Mouse (Mus musculus) heart, embryonic 11.5 days (tissue): ENCODE results near the gene Ms4a4a. TPM values are rescaled to one million over a fixed set of nuclear protein-coding genes. Genes with fewer than 3 reads are reported as not detected.

Source experiments
- ATAC-seq: fragments of 200-750 bp; cut with Nextera tagmentation; replicated peaks from 2 replicates; pipeline ENCODE4 v1.8.0; 2017; ENCODE audit warnings: moderate library complexity; ENCODE audit not compliant: insufficient number of reproducible peaks, low FRiP score, low TSS enrichment
- H3K27ac ChIP-seq: fragments of 300-500 bp; sonication (generic); 2 replicates; pipeline ENCODE4 v1.5.1; 2014; ENCODE audit warnings: mild to moderate bottlenecking, low read depth, low read length
- H3K27me3 ChIP-seq: fragments of 300-500 bp; sonication (generic); 2 replicates; pipeline ENCODE4 v1.6.1; 2014; ENCODE audit warnings: mild to moderate bottlenecking, low read length, mixed read lengths; ENCODE audit not compliant: control insufficient read depth, insufficient read depth
- H3K36me3 ChIP-seq: fragments of 300-500 bp; sonication (generic); 2 replicates; pipeline ENCODE4 v1.6.1; 2014; ENCODE audit warnings: mild to moderate bottlenecking, low read length, moderate library complexity, mixed read lengths; ENCODE audit not compliant: control insufficient read depth, insufficient read depth
- H3K4me1 ChIP-seq: fragments of 300-500 bp; sonication (generic); 2 replicates; pipeline ENCODE4 v1.6.1; 2014; ENCODE audit warnings: low read length; ENCODE audit not compliant: control insufficient read depth, insufficient read depth
- H3K4me2 ChIP-seq: fragments of 300-500 bp; sonication (generic); 2 replicates; pipeline ENCODE4 v1.6.1; 2014; ENCODE audit warnings: mild to moderate bottlenecking, moderate library complexity
- H3K4me3 ChIP-seq: fragments of 300-500 bp; sonication (generic); 2 replicates; pipeline ENCODE4 v1.5.1; 2014; ENCODE audit warnings: low read depth, low read length
- H3K9ac ChIP-seq: fragments of 300-500 bp; sonication (generic); 2 replicates; pipeline ENCODE4 v1.6.1; 2014; ENCODE audit warnings: mild to moderate bottlenecking, low read depth, low read length, moderate library complexity
- H3K9me3 ChIP-seq: fragments of 300-500 bp; sonication (generic); replicated peaks from 2 replicates; pipeline ENCODE4 v1.6.1; 2016; ENCODE audit warnings: low read length; ENCODE audit not compliant: control insufficient read depth
- WGBS: fragments of 180-500 bp; shearing (Covaris S2); extraction: QIAGEN DNeasy Blood & Tissue Kit; methylation state at CpG from one replicate; pipeline ENCODE4 v1.1.7; 2014; ENCODE audit not compliant: insufficient replicate concordance; 5-methylcytosine and 5-hydroxymethylcytosine counted together
- polyA plus RNA-seq: library from polyadenylated mRNA; unstranded; fragments of >200 nt; fragmentation: Nextera tagmentation; extraction: Ambion mirVana; gene quantifications from 2 replicates; pipeline ENCODE4 v1.2.1, GENCODE M21; 2014

Ms4a4a gene
- polyA plus RNA-seq, 1 experiment from 2014 or later: 1.0 TPM

DNA sequence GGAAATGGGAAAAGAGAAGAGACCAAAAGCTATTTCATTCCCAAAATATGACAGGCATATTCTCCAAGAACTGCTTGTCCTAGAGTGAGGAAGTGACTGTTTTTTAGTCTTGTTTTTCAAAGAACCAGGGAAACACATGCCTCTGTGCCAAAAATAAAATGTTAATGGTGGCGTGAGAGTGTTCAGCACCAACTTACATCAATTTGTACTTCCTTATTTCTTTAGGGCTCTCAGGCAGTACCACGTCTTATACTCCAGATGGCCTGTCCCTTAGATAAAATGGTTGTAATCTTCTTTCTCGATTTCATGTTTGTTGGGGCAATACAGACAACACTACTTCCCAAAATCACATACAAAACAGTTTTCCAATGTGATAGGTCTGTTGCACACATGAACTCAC is 7.0 kb upstream of the Ms4a4a start:
- no peaks in the 10 kb centered on the region for H3K27me3 ChIP-seq
- H3K9me3 ChIP-seq: no peaks in the 10 kb centered on the region
- H3K9ac ChIP-seq: no peak overlapping the region
- no peak for ATAC-seq
- H3K4me2 ChIP-seq: no peak overlapping the region
- H3K4me1 ChIP-seq: no peaks in the 10 kb centered on the region
- WGBS: 68% methylated on average over 3 of the region's 3 CpGs
- no peak overlapping the region for H3K4me3 ChIP-seq
- no peaks in the 10 kb centered on the region for H3K36me3 ChIP-seq
- no peak overlapping the region for H3K27ac ChIP-seq

DNA sequence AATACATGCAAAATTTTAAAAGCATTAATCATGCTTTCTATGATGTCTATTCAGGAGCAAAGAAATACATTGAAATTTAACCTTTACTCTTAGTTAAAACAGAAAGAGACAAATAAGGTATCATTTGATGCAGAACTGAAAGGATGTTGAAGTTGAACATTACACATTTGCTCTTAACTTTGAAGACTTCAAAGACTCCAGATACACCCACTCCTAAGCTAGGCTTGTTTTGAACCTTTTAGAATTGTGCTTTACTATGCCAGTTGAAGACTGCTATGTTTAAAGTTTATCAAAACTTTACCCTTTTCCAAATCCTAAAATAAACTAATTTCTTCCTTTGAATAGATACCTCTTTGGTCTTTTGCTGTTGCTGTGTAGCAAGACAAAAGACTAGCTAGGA is 4.1 kb upstream of the Ms4a4a start:
- Histone ChIP-seq H3K9me3 (no peaks in the 10 kb centered on the region), H3K36me3 (no peaks in the 10 kb centered on the region), H3K4me3 (no peak overlapping the region), H3K9ac (no peak overlapping the region), H3K4me2 (no peak overlapping the region), H3K4me1 (no peaks in the 10 kb centered on the region), H3K27me3 (no peaks in the 10 kb centered on the region), H3K27ac (no peak overlapping the region)
- ATAC-seq: no peak

GRCm38 (mm10) chr19:11376399-11376798 is 1.1 kb downstream of the Ms4a4a start:
- no peaks in the 10 kb centered on the region for H3K4me1 ChIP-seq
- H3K4me2 ChIP-seq: no peak overlapping the region
- H3K27me3 ChIP-seq: no peaks in the 10 kb centered on the region
- no peak overlapping the region for H3K27ac ChIP-seq
- H3K4me3 ChIP-seq: no peak overlapping the region
- H3K36me3 ChIP-seq: no peaks in the 10 kb centered on the region
- 69% methylated on average over 2 of the region's 2 CpGs for WGBS
- no peak for ATAC-seq
- no peaks in the 10 kb centered on the region for H3K9me3 ChIP-seq
- no peak overlapping the region for H3K9ac ChIP-seq

GRCm38 (mm10) chr19:11387109-11387508 is 11.8 kb downstream of the Ms4a4a start:
- WGBS: 73% methylated on average over 2 of the region's 2 CpGs
- H3K9ac ChIP-seq: no peak overlapping the region
- H3K4me2 ChIP-seq: no peak overlapping the region
- ATAC-seq: no peak
- H3K9me3 ChIP-seq: no peaks in the 10 kb centered on the region
- H3K36me3 ChIP-seq: no peaks in the 10 kb centered on the region
- no peak overlapping the region for H3K27ac ChIP-seq
- no peak overlapping the region for H3K4me3 ChIP-seq
- H3K4me1 ChIP-seq: no peaks in the 10 kb centered on the region
- no peaks in the 10 kb centered on the region for H3K27me3 ChIP-seq

- Histone ChIP-seq H3K9me3 (no peaks in the 10 kb centered on the region), H3K9ac (no peak overlapping the region), H3K4me2 (no peak overlapping the region), H3K27ac (no peak overlapping the region), H3K4me3 (no peak overlapping the region), H3K36me3 (no peaks in the 10 kb centered on the region), H3K27me3 (no peaks in the 10 kb centered on the region), H3K4me1 (no peaks in the 10 kb centered on the region)
- 75% methylated on average over 4 of the region's 4 CpGs for WGBS
- no peak for ATAC-seq
Measured at GRCm38 (mm10) chr19:11387685-11388084, 12.4 kb downstream of the Ms4a4a start.

- Histone ChIP-seq H3K9me3 (no peaks in the 10 kb centered on the region), H3K4me2 (no peak overlapping the region), H3K36me3 (no peaks in the 10 kb centered on the region), H3K9ac (no peak overlapping the region), H3K27ac (no peak overlapping the region), H3K27me3 (no peaks in the 10 kb centered on the region), H3K4me1 (no peaks in the 10 kb centered on the region), H3K4me3 (no peak overlapping the region)
- 71% methylated on average over 2 of the region's 2 CpGs for WGBS
- no peak for ATAC-seq
Measured at GRCm38 (mm10) chr19:11388949-11389348, 13.6 kb downstream of the Ms4a4a start.

DNA sequence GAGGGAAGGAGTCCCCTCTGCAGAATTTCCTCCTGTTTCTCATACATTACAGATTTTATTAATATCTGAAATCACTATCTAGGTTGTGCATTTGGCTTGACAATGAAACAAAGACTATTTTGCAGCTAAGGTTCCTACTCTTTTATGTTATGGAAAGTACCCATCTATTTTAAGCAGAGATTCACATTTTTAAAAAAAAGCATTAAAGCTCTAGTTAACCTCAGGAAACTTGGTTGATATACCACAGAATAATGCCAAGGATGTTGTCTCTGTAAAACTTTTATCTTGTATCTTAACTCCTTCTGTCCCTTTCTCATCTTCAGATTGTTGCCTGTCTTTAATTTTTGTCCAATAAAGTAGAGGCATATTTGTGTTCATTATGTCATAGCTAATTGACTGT is 20.4 kb downstream of the Ms4a4a start:
- H3K4me2 ChIP-seq: no peak overlapping the region
- ATAC-seq: no peak
- H3K27ac ChIP-seq: no peak overlapping the region
- H3K4me3 ChIP-seq: no peak overlapping the region
- H3K9ac ChIP-seq: no peak overlapping the region
- no peaks in the 10 kb centered on the region for H3K9me3 ChIP-seq
- H3K36me3 ChIP-seq: no peaks in the 10 kb centered on the region
- no peaks in the 10 kb centered on the region for H3K27me3 ChIP-seq
- H3K4me1 ChIP-seq: no peaks in the 10 kb centered on the region

GRCm38 (mm10) chr19:11404527-11404926 is 29.2 kb downstream of the Ms4a4a start, which contains the start of gene Ms4a4c:
Ms4a4c (plus strand) TSS chr19:11404770.
- ATAC-seq: no peak
- H3K4me2 ChIP-seq: no peak within 1 kb of the TSS
- no peak within 1 kb of the TSS for H3K4me3 ChIP-seq
- WGBS: 76% methylated on average over 3 of the region's 3 CpGs
- no peak within 1 kb of the TSS for H3K9ac ChIP-seq
- H3K36me3 ChIP-seq: no peaks in the 10 kb centered on the region
- H3K4me1 ChIP-seq: no peaks in the 10 kb centered on the region
- no peaks in the 10 kb centered on the region for H3K27me3 ChIP-seq
- no peaks in the 10 kb centered on the region for H3K9me3 ChIP-seq
- no peak within 1 kb of the TSS for H3K27ac ChIP-seq

DNA sequence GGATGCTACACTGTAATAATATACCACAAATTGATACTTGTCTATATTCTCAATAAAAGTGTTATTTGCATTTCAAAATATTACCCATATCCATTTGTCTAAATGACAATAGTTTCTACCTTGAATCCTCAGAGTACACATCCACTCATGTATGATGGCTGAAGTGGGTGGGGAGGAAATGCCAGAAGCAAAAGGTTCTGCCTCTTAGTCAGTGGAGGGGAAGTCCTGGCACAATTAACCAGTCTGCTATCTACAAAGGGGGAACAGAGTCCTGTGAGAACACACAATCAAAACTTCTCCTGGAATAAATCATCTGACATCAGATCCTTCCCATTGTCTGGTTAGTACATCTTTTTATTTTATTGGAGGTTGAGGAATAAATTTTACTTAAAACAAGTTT is 32.1 kb downstream of the Ms4a4a start:
- Histone ChIP-seq H3K36me3 (no peaks in the 10 kb centered on the region), H3K4me2 (no peak overlapping the region), H3K4me1 (no peaks in the 10 kb centered on the region), H3K27me3 (no peaks in the 10 kb centered on the region), H3K9me3 (no peaks in the 10 kb centered on the region), H3K27ac (no peak overlapping the region), H3K9ac (no peak overlapping the region), H3K4me3 (no peak overlapping the region)
- no peak for ATAC-seq
